Mouse (Mus musculus): ENCODE measurements around the gene Gm11444.

Gene Gm11444

DNA sequence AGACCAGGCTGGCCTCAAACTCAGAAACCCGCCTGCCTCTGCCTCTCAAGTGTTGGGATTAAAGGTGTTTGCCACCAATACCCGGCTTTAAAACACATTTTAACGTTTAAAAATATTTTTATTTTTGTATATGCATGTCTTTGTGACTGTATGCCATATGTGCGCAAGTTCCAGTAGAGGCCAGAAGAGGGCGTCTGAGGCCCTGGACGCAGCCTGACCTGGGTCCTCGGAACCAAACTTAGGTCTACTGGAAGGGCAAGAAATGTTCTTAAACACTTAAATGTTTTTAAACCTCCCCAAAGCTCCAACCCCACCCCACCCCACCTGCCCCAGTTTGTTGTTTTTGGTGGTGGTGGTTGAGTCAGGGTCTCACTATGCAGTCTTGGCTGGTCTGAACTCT lies 14.2 kb upstream of the Gm11444 start:
- no peak for DNase-seq (ENCODE audit: low read depth in 1 of 2, low spot score in 2 of 2)

DNA sequence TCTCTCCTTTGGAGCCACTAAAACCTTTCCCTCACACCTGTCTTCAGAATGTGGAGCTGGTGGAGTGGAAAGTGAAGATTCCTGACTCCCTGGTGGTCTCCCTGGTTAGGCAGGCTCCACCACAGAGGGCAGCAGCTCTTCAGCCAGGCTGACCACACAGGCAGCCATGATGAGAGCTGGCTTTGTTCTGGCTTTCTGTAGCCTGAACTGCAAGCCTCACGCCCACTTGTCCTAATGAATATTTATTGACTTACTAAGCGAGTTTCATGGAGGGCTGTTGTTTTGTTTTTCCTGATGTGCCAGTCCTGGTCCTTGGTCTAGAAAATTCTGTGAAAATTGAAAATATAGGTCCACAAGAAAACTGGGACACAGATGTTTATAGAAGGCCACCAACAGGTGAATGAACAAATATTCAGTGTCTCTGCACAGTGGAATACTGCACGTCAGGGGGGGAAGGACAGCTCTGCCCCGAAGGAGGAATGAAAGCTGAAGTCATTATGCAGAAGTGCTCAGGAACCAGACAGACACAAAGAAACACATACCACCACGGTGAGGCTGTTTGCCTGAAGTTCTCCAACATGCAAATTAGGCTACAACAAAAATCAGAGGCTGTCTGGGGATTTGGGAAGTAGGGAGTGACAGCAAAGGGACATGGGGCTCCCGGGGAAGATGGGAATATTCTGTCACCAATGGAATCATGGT lies 8.0 kb upstream of the Gm11444 start:
- no peak for DNase-seq (ENCODE audit: low read depth in 1 of 2, low spot score in 2 of 2)

DNA sequence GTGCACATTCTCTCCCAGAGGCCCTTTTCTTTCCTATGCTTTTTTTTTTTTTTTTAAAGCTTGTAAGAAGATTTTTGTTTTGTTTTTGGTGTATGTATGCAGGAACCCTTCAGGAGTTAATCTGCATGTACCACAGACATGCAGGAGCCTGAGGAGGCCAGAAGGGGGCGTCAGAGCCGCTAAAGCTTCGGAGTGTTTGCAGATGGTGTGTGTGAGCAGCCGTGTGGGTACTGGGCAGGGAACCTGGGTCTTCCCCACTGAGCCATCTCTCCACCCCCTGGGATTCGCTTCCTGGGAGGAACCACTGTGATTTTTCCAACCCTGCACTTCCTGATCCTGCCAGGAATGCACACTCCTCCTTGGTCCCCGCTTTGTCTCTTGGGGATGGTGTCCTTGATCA lies 625 bp upstream of the Gm11444 start:
- DNase-seq (ENCODE audit: low read depth in 1 of 2, low spot score in 2 of 2) = no peak

DNA sequence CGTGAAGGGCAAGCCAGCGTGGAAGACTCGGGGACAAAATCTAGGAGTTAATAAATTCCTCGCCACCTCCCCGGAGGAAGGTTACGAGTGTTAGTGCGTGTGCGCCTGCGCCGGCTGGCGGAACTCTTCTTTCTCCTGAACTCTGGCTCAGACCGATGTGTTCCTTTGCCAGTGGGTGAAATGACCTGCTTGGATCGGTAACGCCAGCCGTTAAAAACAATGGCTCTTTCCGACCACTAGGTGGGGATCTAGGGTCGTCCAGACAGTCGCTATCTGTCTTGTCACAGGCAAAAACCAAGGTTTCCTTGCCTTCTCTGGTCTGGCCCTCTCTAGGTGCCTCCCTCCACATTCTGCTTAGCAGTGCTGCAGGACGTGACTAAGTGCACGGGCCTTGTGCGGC lies 1.1 kb downstream of the Gm11444 start:
- no peak for DNase-seq (ENCODE audit: low read depth in 1 of 2, low spot score in 2 of 2)

DNA sequence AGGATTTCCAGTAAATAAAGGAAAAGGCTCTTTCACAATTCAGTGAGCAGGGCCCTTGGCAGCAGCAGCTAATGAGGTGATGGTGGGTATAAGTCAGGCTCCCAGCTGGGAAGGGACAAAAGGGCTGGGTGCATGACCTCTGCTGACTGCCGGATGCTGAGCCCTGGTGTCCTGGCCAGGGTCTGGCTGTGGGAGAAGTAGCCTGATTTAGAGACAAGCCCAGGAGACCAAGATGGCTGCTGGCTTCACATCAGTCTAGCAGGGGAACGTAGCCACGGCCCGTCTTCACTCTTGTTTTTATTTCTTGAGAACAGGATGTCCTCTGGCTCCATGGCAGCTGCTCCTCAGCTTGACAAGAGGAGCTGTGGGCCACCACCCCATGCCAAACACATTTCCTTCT lies 3.6 kb downstream of the Gm11444 start:
- DNase-seq (ENCODE audit: low read depth in 1 of 2, low spot score in 2 of 2) = no peak

DNA sequence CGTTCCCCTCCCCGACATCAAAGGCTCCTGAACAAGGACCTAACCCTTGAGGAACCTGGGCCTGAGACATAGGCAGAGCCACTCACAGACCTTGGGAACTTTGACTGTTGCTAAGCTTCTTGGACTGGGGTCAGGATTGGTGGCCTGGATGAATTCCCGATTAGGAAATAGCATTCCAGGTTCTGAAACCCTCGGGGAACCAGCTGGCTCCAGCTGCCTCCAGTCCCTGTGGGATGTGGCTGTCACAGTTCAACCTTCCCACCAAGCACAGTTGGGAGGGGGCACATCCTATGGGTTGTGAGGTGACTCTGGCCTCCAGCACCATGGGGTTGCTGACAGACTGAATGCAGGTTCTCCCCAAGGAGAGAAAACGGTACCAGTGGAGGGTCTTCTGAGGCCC lies 4.2 kb downstream of the Gm11444 start:
- DNase-seq (ENCODE audit: low read depth in 1 of 2, low spot score in 2 of 2) = no peak

DNA sequence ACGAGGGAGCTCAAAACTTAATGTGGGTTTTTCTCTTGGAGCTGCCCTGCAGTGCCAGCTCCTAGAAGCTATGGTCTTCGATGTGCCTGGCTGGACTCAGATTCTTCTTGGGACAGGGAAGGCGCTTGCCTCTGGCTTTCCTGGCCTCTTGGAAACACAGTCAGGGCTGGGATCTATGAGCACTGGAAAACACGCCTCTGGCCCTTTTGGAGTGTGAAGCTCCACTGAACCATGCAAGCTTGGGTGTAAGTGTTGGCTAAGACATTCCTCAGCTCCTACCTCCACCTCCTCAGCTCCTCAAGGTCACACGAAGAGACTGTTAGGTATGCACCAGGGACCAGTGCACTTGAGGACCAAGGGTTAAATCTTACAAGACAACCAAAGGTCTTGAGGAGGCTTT lies 5.2 kb downstream of the Gm11444 start:
- DNase-seq (ENCODE audit: low read depth in 1 of 2, low spot score in 2 of 2) = no peak

DNA sequence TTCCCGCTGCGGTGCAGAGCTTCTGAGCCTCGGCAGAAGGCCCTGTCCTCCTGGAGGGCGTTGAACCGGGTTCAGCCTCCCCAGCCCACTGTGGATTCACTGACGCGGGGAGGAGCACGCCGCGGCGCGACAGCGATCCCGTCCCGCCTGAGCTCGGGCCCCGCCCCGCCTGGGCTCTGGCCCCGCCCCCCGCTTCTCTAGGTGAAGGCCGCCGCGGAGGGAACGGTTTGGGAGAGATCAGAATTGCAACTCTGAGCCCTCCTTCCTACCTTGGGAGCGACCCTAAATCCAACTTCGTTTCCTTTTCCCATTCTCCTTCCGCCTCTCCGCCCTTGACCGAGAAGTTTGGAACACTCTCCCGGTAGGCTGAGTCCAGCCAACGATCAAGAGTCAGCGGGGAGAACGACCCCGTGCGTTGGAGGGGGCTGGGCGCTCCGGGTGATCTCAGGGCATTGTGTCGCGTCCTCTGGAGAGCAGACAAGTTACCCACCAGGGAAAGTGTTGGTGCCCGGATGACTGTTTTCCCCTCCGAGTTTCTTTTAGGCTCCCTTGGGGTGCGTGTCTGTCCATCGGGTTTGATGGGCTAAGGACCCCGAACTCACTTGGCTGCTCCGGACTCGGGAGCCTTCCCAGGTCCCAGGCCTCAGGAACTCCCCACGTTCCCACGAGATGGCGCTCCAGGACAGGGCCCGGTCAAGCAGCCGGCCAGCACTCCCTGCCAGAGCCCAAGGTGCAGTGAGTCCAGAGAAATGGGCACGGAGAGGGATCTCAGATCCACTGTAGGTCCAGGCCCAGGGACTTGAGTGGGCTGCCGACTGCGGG lies 5.8 kb downstream of the Gm11444 start:
- no peak for DNase-seq (ENCODE audit: low read depth in 1 of 2, low spot score in 2 of 2)

DNA sequence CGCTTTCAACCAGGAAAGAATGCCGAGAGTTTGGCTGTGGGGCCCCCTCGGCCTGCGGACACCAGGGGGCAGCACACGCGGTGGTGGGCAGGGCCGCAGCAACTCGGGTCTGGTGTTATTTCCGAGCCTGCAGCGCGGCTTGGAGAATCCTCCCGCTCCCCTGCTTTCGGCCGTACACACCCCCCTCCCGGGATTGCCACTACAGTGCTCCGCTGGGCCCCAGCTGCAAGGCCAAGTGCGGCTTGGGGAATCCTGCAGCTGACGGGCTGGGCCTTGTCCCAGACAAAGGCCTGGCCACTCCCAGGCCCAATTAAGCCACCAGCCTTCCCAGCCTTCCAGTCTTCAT lies 6.8 kb downstream of the Gm11444 start:
- DNase-seq (ENCODE audit: low read depth in 1 of 2, low spot score in 2 of 2) = no peak

DNA sequence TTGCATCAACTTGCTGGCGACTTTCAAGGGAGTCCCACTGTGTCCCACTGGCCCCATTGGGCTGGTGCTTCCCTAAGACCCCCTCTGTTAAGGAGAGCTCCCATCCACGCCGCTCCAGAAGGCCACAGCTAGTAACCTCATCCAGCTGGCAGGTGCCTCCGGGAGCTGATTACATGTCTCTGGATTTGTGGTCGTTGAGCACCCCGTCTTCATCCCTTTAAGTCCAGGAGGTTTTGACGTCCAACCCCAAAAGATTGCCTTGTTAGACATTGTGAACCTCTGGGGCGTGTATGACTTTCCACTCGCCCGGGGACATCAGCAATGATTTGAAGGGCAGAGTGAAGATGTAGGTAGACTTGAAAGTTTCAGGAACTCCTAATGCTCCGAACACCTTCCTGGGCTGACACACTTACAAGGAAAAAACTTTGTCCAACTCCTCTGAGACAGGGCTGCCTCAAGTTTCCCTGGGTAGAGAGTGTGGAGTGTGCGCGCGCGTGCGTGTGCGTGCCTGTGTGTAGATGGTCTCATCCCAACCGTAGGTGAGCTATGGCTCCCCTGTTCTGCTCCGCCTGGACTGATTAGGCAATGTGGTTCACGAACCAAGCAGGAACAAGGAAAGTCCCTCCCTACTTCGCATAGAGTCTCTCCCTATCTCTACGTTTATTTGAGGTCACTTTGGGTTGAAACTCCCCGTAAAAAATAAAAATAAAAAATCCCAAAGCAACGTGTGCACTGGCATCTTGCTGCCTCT lies 7.4 kb downstream of the Gm11444 start:
- DNase-seq (ENCODE audit: low read depth in 1 of 2, low spot score in 2 of 2) = no peak

DNA sequence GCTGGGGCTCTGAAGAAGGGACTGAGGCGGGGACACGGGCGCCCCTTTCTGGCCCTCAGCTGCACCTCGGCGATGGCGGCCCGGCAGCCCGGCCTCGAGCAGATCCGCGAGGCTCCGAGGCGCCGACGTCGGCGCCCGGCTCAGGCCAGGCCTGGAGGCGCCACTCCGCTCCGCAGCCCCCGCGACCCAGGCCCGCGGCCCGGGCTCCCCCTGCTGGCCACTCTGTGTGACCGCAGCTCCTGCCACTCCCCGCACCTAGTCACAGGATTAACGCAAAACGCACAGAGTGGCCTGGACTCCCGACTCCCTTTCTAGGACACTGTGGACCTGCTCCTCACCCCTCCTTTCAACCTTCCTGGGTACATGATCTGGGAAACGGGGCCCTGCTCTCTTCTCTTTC lies 8.2 kb downstream of the Gm11444 start:
- no peak for DNase-seq (ENCODE audit: low read depth in 1 of 2, low spot score in 2 of 2)

DNA sequence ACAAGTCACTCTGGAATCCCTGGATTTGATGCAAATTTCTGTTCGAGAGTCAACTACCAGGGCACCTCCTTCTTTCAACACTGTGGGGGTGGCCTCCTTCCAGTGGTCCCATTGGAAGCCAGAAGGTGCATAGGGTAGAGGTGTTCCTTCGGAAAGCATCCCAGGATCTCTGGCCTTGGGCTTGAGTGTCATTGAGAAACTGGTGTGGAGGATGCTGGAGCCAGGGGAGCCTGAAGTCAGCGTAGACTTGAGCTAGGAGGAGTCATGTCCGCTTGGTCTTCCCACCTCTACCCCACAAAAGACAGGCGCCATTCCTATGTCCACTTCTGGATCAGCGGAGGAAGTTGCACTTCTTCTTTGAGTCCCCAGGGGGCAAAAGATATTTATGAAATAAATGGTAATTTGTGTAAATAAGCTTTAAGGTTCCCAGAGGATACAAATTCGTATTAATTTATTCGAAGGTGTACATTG lies 8.9 kb downstream of the Gm11444 start:
- DNase-seq (ENCODE audit: low read depth in 1 of 2, low spot score in 2 of 2) = no peak

DNA sequence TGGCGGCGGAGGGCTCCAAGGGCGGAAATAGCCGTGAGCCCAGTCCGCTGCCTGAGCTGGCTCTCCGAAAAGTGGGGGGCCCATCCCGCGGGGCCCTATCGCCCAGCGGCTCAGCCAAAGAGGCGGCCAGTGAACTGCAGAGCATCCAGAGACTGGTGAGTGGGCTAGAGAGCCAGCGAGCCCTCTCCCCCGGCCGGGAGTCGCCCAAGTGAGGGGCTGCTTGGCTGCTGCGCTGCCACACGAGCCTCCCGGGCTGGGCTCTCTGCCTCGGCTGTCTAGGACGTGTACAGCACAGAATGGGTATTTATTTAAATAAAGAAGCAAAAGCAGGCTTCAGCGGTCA lies 9.4 kb downstream of the Gm11444 start:
- DNase-seq (ENCODE audit: low read depth in 1 of 2, low spot score in 2 of 2) = no peak

DNA sequence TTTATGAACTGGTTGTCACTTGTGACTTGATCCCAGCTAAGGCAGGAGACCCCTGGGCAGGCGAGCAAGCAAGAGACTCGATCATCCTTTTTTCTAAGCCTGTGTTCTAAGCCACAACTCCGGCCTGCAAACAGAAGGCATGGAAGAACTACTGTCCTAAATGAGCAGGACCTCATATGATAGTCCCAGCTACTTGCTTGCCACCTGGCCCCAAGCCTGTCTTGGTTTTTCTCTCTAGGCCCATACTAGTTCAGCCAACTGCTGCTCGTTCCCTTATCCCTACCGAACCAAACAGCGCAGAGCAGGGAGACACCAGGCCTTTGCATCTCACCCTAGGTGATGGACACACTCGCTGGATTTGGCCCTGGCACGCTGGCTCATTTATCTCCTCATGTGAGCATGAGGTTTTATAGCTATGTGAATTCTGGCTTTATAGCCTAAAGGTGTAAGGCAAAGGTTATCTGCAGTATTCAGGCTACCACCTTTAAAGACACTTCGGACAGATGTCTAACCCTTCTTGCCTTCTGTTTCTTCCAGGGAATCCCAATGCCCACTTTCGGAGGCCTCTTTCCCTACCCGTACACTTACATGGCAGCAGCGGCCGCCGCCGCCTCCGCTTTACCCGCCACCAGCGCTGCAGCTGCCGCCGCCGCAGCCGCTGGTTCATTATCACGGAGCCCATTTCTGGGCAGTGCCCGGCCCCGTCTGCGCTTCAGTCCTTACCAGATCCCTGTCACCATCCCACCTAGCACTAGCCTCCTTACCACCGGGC lies 9.9 kb downstream of the Gm11444 start:
- DNase-seq (ENCODE audit: low read depth in 1 of 2, low spot score in 2 of 2) = no peak

DNA sequence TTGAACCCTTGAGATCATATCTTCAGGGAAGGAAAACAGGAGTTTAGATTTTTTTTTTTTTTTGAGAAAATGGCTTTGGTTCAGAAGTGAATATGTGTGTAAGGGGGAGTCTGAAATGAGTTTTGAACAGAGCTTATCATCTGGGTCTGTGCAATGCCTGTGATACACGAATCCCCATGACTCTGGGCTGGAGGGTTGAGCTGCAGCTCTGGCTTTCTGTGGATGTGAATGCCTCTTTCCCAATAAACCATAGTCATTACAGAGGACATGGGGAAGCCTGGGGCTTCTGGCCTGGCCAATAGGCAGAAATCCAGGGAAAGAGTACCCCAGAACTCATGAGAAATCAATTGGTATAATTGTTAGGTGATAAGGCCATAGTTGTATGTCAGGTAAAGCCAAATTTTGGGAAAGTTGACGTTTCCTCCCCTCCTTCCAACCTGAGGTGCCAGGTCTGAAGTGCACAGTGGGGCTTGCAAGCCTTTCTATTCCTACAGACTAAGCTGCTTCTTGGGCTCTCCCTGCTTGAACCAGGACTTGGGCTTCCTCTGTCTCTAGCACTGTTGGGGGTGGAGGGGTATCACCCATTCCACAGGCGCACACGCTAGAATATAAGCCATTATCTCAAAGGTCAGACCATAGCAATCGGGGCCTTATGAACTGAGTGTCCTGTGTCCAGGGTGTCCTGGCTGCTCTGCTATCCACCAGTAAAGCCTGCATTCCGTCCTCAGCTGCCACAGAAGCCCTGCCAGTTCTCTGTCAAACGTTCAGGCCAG lies 10.7 kb downstream of the Gm11444 start:
- no peak for DNase-seq (ENCODE audit: low read depth in 1 of 2, low spot score in 2 of 2)

DNA sequence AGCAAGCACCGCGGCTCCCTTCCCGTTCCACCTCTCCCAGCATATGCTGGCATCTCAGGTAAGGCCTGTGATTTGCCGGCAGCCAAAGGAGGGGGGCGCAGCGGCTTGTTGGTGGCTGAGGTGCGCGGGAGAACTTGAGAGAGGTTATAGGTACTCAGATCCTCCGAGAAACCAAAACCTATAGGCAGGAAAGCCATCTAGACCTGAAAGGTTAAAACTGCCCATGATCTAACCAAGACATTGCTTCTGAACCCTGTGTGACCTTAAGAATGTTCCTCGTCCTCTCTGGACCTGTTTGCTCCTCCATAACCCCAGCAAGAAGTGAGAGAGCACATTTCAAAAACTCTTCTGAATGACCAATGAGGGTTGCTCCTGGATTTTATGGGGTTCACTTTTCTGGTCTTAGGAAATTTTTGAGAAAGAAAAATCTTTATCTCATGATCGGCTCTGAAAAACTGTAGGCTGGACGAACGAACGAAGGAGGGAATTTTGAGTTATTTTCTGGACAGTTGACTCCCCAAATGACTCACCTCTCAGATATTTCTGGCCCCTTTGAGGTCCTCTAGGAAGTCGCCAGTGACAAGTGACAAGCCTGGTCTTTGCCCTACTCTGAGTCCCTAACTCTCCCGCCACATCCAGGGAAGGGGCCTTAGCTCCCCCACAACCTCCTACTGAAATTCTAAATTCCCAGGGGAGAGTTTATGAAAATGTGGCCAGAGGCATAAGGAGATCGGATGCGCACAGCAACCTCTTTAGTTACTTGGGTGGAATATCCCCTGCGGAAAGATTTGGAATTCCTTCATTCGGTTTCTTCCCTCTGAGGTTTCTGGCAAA lies 11.5 kb downstream of the Gm11444 start:
- DNase-seq (ENCODE audit: low read depth in 1 of 2, low spot score in 2 of 2) = no peak

DNA sequence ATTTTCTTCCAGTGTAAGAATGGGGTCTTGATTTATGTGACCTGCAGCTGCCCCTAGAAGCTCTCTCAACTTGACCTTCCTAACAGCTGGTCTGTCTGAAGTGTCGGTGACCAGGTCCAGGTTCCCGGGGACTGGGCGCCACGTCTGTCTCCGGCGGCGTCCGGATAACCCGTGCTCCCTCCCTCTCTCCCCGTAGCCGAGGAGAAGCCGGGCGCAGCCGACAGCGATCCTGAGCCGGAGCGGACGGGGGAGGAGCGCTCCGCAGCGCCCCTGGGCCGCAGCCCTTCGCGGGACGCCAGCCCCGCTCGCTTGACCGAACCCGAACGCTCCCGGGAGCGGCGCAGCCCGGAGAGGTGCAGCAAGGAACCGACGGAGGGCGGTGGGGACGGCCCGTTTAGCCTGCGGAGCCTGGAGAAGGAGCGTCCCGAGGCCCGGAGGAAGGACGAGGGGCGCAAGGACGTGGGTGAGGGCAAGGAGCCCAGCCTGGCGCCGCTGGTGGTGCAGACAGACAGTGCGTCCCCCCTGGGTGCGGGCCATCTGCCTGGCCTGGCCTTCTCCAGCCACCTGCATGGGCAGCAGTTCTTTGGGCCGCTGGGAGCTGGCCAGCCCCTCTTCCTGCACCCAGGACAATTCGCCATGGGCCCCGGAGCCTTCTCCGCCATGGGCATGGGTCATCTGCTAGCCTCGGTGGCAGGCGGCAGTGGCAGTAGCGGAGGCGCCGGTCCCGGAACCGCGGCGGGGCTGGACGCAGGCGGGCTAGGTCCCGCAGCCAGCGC lies 12.3 kb downstream of the Gm11444 start:
- no peak for DNase-seq (ENCODE audit: low read depth in 1 of 2, low spot score in 2 of 2)

DNA sequence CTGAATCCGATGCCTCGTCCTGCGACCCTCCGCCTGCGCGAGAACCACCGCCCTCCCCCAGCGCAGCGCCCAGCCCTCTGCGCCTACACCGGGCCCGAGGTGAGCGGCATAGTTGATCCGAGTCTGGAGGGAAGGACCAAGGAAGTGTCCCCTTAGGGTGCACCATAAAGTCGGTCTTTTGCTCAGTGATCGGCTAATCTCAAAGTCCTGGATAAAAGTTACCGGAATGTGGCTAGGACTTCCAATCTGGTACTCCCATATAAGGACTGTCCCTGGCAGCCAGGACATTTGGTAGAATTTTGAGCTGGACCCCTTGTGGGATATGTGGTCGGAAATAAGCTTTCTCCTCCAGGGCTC lies 12.9 kb downstream of the Gm11444 start:
- DNase-seq (ENCODE audit: low read depth in 1 of 2, low spot score in 2 of 2) = no peak
